Mouse (Mus musculus) megakaryocyte, embryonic 14.5 days (primary cell): ENCODE measurements at regions not wholly inside any gene's neighbourhood (a gene's known extent, or its start where the extent isn't known, plus 50 kb on each side); places are given as distances from the start of the nearest gene placed in this dataset.

Experiments used
- FLI1 ChIP-seq: IDR thresholded peaks from 2 replicates; pipeline ENCODE4 v1.6.1; 2012; ENCODE audit warnings: low read length, inconsistent platforms, mixed read lengths
- GATA1 ChIP-seq: IDR thresholded peaks from 3 replicates; pipeline ENCODE4 v1.6.1; 2012; ENCODE audit warnings: mixed read lengths, low read length, inconsistent platforms, borderline replicate concordance

GRCm38 (mm10) chr3:42566731-42567130 is 824.3 kb downstream of the D3Ertd751e start:
- TF ChIP-seq GATA1 (no peak), FLI1 (no peak)
